Mouse (Mus musculus) hindbrain, embryonic 13.5 days (tissue): Measurements from ENCODE around the gene Nkap. TPM values are rescaled to one million over a fixed set of nuclear protein-coding genes. Genes with fewer than 3 reads are reported as not detected.
"Not testable (repeated sequence)": the region's sequence is repeated elsewhere in the genome, so short reads cannot be mapped to it uniquely, and the experiment has no call there.

Source experiments
- ATAC-seq: fragments of 200-750 bp; cut with Nextera tagmentation; 2 replicates; pipeline ENCODE4 v1.8.0; 2017; ENCODE audit warnings: moderate TSS enrichment; ENCODE audit not compliant: low FRiP score
- H3K27ac ChIP-seq: fragments of 300-500 bp; sonication (generic); 2 replicates; pipeline ENCODE4 v1.5.1; 2015; ENCODE audit warnings: inconsistent platforms, mild to moderate bottlenecking, moderate library complexity
- H3K27me3 ChIP-seq: fragments of 300-500 bp; sonication (generic); 2 replicates; pipeline ENCODE4 v1.6.1; 2015; ENCODE audit warnings: mild to moderate bottlenecking, inconsistent platforms
- H3K36me3 ChIP-seq: fragments of 300-500 bp; sonication (generic); 2 replicates; pipeline ENCODE4 v1.6.1; 2015; ENCODE audit warnings: mild to moderate bottlenecking, inconsistent platforms
- H3K4me1 ChIP-seq: fragments of 300-500 bp; sonication (generic); replicated peaks from 2 replicates; pipeline ENCODE4 v1.6.1; 2015; ENCODE audit warnings: inconsistent platforms
- H3K4me2 ChIP-seq: fragments of 300-500 bp; sonication (generic); 2 replicates; pipeline ENCODE4 v1.6.1; 2015; ENCODE audit warnings: inconsistent platforms, mild to moderate bottlenecking, moderate library complexity
- H3K4me3 ChIP-seq: fragments of 300-500 bp; sonication (generic); 2 replicates; pipeline ENCODE4 v1.5.1; 2015; ENCODE audit warnings: mild to moderate bottlenecking, inconsistent platforms
- H3K9ac ChIP-seq: fragments of 300-500 bp; sonication (generic); 2 replicates; pipeline ENCODE4 v1.6.1; 2015; ENCODE audit warnings: mild to moderate bottlenecking, inconsistent platforms
- H3K9me3 ChIP-seq: fragments of 300-500 bp; sonication (generic); 2 replicates; pipeline ENCODE4 v1.6.1; 2016; ENCODE audit warnings: inconsistent platforms
- WGBS: fragments of 180-500 bp; shearing (Covaris S2); methylation state at CpG from one replicate; pipeline ENCODE4 v1.1.7; 2015; 5-methylcytosine and 5-hydroxymethylcytosine counted together
- polyA plus RNA-seq: library from polyadenylated mRNA; unstranded; fragments of >200 nt; fragmentation: Nextera tagmentation; extraction: Ambion mirVana; gene quantifications from 2 replicates; pipeline ENCODE4 v1.2.1, GENCODE M21; 2015

Nkap gene
- polyA plus RNA-seq, 1 experiment from 2014 or later = 24.2 TPM

DNA sequence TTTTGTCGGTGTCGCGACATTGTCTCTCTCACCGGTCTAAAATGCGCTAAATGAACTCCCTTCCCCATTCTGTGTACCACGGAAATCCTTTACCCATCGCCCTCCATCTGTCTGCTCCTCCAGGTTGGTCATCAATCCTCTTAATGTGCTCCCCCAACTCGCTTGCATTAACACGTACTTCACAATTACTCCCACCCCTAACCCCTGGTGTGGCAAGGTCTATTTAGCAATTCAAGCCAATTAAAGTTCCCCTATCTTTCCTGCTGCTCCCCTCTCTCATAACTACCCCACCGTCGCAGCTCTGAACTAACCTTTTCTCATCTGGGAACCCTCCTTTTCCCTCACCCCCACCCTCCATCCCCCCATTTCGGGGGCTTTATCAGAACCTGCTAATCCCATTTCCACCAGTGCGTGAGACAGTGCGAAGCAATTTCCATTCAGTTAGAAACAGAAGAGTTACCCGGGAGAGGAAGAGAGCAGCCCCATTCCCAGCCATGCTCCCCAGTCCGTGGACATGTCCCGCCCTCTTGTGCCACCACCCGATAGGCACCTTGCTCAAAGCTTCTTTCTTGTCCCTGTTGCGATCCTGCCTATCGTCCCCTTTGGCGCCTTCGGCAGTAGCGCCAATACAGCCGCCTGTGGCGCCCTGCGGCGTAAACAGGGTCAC lies 16.9 kb upstream of the Nkap start:
- Histone ChIP-seq H3K27ac (peak overlapping the region; percentile 91), H3K9me3 (no peaks in the 10 kb centered on the region), H3K36me3 (no peaks in the 10 kb centered on the region), H3K9ac (peak overlapping the region; percentile 70), H3K4me1 (no peaks in the 10 kb centered on the region), H3K4me2 (peak overlapping the region; percentile 58), H3K4me3 (peak overlapping the region; percentile 49), H3K27me3 (no peaks in the 10 kb centered on the region)
- 18% methylated on average over 27 of the region's 27 CpGs for WGBS
- ATAC-seq = peak; percentile 87

GRCm38 (mm10) chrX:37110193-37110880 lies 16.3 kb upstream of the Nkap start, which contains the start of gene Upf3b:
Gene Upf3b, minus strand, starts transcription at chrX:37110322.
- WGBS = 12% methylated on average over 30 of the region's 30 CpGs

GRCm38 (mm10) chrX:37110881-37111193 lies 15.8 kb upstream of the Nkap start:
- Histone ChIP-seq H3K9ac (no peak overlapping the region), H3K4me1 (no peaks in the 10 kb centered on the region), H3K4me3 (peak overlapping the region; percentile 49; the same call in 1 of the 2 replicates), H3K27ac (no peak overlapping the region), H3K27me3 (0 out of 2 replicates have a peak, but pooled peaks cover 2% of the 10 kb centered on the region), H3K4me2 (no peak overlapping the region), H3K36me3 (no peaks in the 10 kb centered on the region), H3K9me3 (no peaks in the 10 kb centered on the region)
- no peak for ATAC-seq
- WGBS = 74% methylated on average over 4 of the region's 4 CpGs

More at GRCm38 (mm10) chrX:37110193-37110880, 16.3 kb upstream of the Nkap start, which contains the start of gene Upf3b:
- H3K36me3 ChIP-seq = no peaks in the 10 kb centered on the region
- peak within 1 kb of the TSS; percentile 70 for H3K9ac ChIP-seq
- H3K4me1 ChIP-seq = no peaks in the 10 kb centered on the region
- H3K9me3 ChIP-seq = no peaks in the 10 kb centered on the region
- peak within 1 kb of the TSS; percentile 49 for H3K4me3 ChIP-seq
- H3K27ac ChIP-seq = peak within 1 kb of the TSS; percentile 91
- 0 out of 2 replicates have a peak, but pooled peaks cover 2% of the 10 kb centered on the region for H3K27me3 ChIP-seq
- ATAC-seq = peak; percentile 98
- peak within 1 kb of the TSS; percentile 58 for H3K4me2 ChIP-seq

DNA sequence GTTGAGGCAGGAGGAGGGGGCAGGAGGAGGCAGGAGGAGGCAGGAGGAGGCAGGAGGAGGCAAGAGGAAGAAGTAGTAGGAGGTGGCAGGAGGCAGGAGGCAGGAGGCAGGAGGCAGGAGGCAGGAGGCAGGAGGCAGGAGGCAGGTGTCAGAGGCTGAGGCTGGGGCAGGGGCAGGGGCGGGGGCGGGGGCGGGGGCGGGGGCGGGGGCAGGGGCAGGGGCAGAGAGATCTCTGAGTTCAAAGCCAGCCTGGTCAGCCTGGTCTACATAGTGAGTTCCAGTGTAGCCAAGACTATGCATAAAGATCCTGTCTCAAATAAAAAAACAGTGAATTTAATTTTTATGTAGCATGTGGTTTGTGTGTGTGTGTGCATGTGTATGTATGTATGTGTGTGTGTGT lies 9.5 kb upstream of the Nkap start:
- Histone ChIP-seq H3K9ac (no peak overlapping the region), H3K36me3 (no peaks in the 10 kb centered on the region), H3K4me3 (no peak overlapping the region), H3K4me2 (no peak overlapping the region), H3K9me3 (no peaks in the 10 kb centered on the region), H3K27ac (no peak overlapping the region), H3K4me1 (no peaks in the 10 kb centered on the region), H3K27me3 (0 out of 2 replicates have a peak, but pooled peaks cover 2% of the 10 kb centered on the region)
- WGBS = no CpG with 5 or more reads among the region's 5 CpGs
- no peak for ATAC-seq

DNA sequence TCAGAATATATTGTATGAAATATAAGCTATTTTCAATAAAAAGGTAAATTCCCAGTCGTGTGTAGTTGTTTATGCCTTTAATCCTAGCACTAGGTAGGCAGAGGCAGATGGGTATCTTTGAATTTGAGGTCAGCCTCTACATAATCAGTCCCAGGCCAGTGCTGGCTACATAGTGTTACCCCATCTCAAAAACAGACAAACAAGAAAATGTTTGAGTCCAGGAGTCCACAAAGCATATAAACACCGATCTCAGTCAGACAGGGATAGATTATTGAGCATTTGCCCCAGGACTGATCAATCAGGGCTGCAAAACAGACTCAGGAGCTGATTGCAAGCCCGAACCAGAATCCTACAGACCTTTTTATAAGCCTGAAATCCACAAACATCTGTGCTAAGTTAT lies 7.0 kb upstream of the Nkap start:
- Histone ChIP-seq H3K4me2 (no peak overlapping the region), H3K9me3 (no peaks in the 10 kb centered on the region), H3K4me1 (no peaks in the 10 kb centered on the region), H3K4me3 (no peak overlapping the region), H3K27ac (no peak overlapping the region), H3K27me3 (0 out of 2 replicates have a peak, but pooled peaks cover 2% of the 10 kb centered on the region), H3K36me3 (no peaks in the 10 kb centered on the region), H3K9ac (no peak overlapping the region)
- WGBS = 72% methylated on average over 3 of the region's 3 CpGs
- ATAC-seq = no peak

DNA sequence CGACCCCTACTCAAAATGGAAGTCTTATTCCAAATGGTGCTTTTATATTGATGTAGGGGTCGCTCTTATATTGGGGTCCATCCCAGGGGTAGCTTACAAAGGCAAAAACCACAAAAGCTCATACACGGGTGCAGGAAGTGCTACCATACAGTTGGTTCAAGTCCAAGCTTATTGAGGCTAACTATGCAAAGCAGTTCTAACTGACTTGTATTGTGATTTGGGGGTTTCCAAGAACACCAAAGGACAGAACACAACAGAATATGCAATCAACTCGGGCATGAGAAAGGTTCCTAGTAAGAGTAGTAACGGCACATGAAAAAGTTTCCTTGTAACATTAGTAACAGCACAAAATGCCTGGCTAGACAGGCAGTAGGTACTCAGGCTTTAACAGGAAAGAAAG lies 6.4 kb upstream of the Nkap start:
- H3K4me3 ChIP-seq = no peak overlapping the region
- H3K36me3 ChIP-seq = no peaks in the 10 kb centered on the region
- H3K4me1 ChIP-seq = no peaks in the 10 kb centered on the region
- H3K27me3 ChIP-seq = 0 out of 2 replicates have a peak, but pooled peaks cover 1% of the 10 kb centered on the region
- no peak for ATAC-seq
- H3K4me2 ChIP-seq = no peak overlapping the region
- no peak overlapping the region for H3K27ac ChIP-seq
- H3K9ac ChIP-seq = no peak overlapping the region
- 76% methylated on average over 5 of the region's 5 CpGs for WGBS
- H3K9me3 ChIP-seq = no peaks in the 10 kb centered on the region

DNA sequence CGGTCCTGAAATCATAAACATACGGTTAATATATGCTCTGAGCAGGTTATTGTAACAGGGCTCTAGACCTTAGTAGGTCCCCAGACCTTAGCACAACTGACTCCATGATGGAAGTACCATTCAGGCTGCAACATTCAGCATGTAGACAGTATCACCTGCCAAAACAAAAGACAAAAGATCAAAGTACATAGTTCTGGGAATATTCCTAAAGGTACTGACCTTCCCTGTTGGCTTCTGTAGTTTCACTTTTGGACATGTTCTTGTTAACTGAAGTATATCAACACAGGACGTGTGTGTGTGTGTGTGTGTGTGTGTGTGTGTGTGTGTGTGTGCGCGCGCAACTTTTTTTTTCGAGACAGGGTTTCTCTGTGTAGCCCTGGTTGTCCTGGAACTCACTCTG lies 1.1 kb upstream of the Nkap start:
- H3K4me1 ChIP-seq = peaks cover 14% of the 10 kb centered on the region
- no peaks in the 10 kb centered on the region for H3K27me3 ChIP-seq
- no peaks in the 10 kb centered on the region for H3K9me3 ChIP-seq
- H3K4me3 ChIP-seq = no peak overlapping the region
- no peak overlapping the region for H3K4me2 ChIP-seq
- 92% methylated on average over 7 of the region's 7 CpGs for WGBS
- no peak overlapping the region for H3K9ac ChIP-seq
- no peaks in the 10 kb centered on the region for H3K36me3 ChIP-seq
- no peak for ATAC-seq
- H3K27ac ChIP-seq = no peak overlapping the region

DNA sequence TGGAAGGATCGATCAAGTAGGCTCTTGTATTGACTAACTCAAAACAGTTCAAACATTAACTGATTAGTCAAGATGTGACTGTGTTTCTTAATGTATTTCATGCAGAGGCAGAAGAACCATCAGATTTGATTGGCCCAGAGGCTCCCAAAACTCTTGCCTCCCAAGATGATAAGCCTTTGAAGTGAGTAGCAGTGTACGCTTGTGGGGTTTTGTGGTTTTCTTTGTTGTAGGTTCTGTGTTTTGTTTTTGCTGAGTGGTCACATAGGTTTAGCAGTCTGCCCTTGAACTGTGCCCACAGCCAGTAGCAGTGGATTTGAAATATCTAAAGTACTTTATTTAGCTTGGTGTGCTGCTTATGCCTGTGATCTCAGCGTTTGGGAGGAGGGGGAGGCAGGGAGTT lies 15.1 kb downstream of the Nkap start:
- 89% methylated on average over 3 of the region's 3 CpGs for WGBS
- H3K9me3 ChIP-seq = no peaks in the 10 kb centered on the region
- H3K9ac ChIP-seq = no peak overlapping the region
- H3K36me3 ChIP-seq = peaks cover 28% of the 10 kb centered on the region
- H3K4me2 ChIP-seq = no peak overlapping the region
- ATAC-seq = no peak
- no peak overlapping the region for H3K27ac ChIP-seq
- H3K4me3 ChIP-seq = no peak overlapping the region
- no peaks in the 10 kb centered on the region for H3K4me1 ChIP-seq
- H3K27me3 ChIP-seq = no peaks in the 10 kb centered on the region

DNA sequence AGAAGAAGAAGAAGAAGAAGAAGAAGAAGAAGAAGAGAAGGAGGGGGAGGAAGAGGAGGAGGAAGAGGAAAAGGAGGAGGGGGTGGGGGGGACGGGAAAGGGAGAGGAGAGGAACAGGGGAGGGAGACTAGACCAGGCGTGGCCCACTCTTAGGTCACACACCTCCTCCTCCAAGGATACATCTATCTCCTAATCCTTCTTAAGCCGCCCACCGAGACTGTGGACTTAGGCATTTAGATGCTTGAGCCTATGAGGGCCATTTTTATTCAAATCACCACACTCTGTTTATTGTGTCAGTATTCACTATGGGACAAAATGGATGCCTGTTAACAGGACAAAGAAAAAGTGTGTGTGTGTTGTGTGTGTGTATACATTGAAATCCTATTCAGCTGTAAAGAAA lies 17.9 kb downstream of the Nkap start:
- not testable (repeated sequence) for H3K9me3 ChIP-seq, ATAC-seq, H3K27ac ChIP-seq, H3K4me3 ChIP-seq, H3K4me2 ChIP-seq, H3K9ac ChIP-seq, H3K4me1 ChIP-seq, H3K27me3 ChIP-seq
- no CpG with 5 or more reads among the region's 4 CpGs for WGBS
- peaks cover 22% of the 10 kb centered on the region for H3K36me3 ChIP-seq

GRCm38 (mm10) chrX:37144954-37145353 lies 18.4 kb downstream of the Nkap start:
- no peaks in the 10 kb centered on the region for H3K9me3 ChIP-seq
- H3K4me3 ChIP-seq = no peak overlapping the region
- H3K36me3 ChIP-seq = peaks cover 22% of the 10 kb centered on the region
- ATAC-seq = no peak
- 97% methylated on average over 2 of the region's 2 CpGs for WGBS
- H3K27me3 ChIP-seq = no peaks in the 10 kb centered on the region
- H3K27ac ChIP-seq = no peak overlapping the region
- H3K4me1 ChIP-seq = no peaks in the 10 kb centered on the region
- H3K4me2 ChIP-seq = no peak overlapping the region
- H3K9ac ChIP-seq = no peak overlapping the region

GRCm38 (mm10) chrX:37157839-37158238 lies 31.2 kb downstream of the Nkap start:
- no peak overlapping the region for H3K27ac ChIP-seq
- H3K9me3 ChIP-seq = no peaks in the 10 kb centered on the region
- ATAC-seq = no peak
- H3K9ac ChIP-seq = no peak overlapping the region
- H3K4me2 ChIP-seq = no peak overlapping the region
- no peaks in the 10 kb centered on the region for H3K4me1 ChIP-seq
- WGBS = 59% methylated on average over 4 of the region's 4 CpGs
- peaks cover 11% of the 10 kb centered on the region for H3K36me3 ChIP-seq
- H3K4me3 ChIP-seq = no peak overlapping the region
- H3K27me3 ChIP-seq = no peaks in the 10 kb centered on the region

DNA sequence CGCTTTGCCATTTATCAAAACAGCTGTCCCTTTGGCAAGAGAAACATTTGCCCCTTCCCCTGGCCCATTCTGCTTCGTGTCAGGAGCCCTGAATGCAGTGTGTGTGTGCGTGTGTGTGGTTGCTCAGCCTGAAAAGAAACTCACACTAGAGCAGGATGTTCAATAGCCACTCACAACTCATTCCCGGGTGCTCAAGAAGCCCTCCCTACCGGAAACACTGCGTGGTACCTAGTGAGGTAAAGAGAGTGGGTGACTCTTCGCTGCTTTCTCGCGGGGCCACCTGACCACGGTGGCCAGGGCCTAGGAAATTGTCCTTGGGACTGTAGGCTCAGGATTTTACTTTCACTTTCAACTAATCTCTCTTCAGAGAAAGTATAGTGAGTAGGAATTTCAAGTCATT lies 34.6 kb downstream of the Nkap start:
- no peaks in the 10 kb centered on the region for H3K9me3 ChIP-seq
- H3K4me2 ChIP-seq = no peak overlapping the region
- H3K4me1 ChIP-seq = no peaks in the 10 kb centered on the region
- 75% methylated on average over 10 of the region's 10 CpGs for WGBS
- H3K27me3 ChIP-seq = no peaks in the 10 kb centered on the region
- 0 out of 2 replicates have a peak, but pooled peaks cover 3% of the 10 kb centered on the region for H3K36me3 ChIP-seq
- H3K4me3 ChIP-seq = no peak overlapping the region
- ATAC-seq = no peak
- no peak overlapping the region for H3K27ac ChIP-seq
- H3K9ac ChIP-seq = no peak overlapping the region

DNA sequence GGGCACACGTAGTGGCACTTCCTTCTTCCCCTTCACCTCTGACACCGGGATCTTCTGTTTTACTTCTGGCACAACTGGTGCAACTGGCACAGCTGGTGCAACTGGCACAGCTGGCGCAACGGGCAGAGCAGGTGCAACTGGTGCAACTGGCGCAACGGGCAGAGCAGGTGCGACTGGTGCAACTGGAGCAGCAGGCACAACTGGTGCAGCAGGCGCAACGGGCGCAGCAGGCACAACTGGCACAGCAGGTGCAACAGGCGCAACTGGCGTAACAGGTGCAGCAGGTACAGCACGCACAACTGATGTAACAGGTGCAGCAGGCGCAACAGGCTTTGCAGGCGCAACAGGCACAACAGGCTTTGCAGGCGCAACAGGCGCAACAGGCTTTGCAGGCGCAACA lies 36.5 kb downstream of the Nkap start:
- H3K9me3 ChIP-seq = no peaks in the 10 kb centered on the region
- H3K9ac ChIP-seq = no peak overlapping the region
- no peak overlapping the region for H3K4me3 ChIP-seq
- no peak overlapping the region for H3K4me2 ChIP-seq
- H3K27ac ChIP-seq = no peak overlapping the region
- 82% methylated on average over 18 of the region's 18 CpGs for WGBS
- no peaks in the 10 kb centered on the region for H3K27me3 ChIP-seq
- no peak for ATAC-seq
- no peaks in the 10 kb centered on the region for H3K36me3 ChIP-seq
- no peaks in the 10 kb centered on the region for H3K4me1 ChIP-seq
